Mouse (Mus musculus): Measurements from ENCODE around the gene Tpm3-rs7.
"Not testable (repeated sequence)": the region's sequence is repeated elsewhere in the genome, so short reads cannot be mapped to it uniquely, and the experiment has no call there.

Tpm3-rs7 gene

DNA sequence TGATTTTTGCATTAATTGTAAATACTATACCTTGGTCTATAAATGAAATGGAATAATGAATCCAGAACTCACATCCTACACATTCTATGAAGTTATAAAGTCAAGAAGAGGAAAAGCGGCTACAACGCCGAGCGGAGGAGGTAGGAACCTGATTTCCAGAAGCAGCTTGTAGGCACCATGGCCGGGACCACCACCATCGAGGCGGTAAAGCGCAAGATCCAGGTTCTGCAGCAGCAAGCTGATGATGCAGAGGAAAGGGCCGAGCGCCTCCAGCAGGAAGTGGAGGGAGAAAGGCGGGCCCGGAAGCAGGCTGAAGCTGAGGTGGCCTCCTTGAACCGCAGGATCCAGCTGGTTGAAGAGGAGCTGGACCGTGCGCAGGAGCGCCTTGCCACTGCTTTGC is at the start of gene Tpm3-rs7:
Tpm3-rs7 (plus strand) TSS at position 110 of the 400 bp plus-strand sequence.
- not testable (repeated sequence) for DNase-seq (ENCODE audit: low spot score in 2 of 2)

DNA sequence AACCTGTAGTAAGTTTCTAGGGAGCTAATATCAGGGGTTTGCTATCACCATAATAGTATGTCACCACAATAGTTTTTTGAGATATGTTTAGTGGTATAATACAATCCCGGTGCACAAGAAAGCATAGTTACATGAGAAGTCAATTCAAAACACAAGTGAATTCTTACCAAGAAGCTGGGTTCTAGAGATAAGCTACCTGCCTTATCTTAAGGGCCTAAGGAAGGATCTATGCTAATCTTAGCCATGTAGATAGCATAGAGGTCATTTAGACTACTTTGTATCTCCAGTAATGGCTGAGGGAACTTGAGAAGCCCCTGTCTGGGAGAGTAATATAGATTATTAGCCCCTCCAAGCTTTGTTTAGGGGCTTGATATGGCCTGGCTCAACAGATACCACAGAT is 2.6 kb downstream of the Tpm3-rs7 start:
- no peak for DNase-seq (ENCODE audit: low spot score in 2 of 2)

DNA sequence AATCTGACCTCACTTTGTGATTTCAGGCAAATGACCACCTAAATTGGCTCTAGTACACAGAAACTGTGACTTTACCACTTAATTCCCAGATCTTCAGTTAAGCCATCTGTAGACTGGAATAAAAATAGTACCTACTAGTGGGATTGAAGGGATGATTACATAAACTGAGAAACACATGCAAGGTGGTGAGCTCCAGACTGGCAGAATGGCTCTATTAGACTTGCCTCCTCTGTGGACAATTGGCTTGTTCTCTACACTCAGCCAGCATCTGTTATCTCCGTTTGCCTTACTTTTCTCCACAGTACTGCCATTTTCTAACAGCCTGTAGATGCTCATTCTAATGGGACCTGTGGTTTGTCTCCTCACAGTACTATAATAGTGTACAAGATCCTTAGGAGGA is 49.0 kb downstream of the Tpm3-rs7 start:
- DNase-seq (ENCODE audit: low spot score in 2 of 2): peak in 1 of 2 experiments; percentile 2

All from left cerebral cortex, adult 9 months (tissue).